ENCODE assay signal across 24 mouse cellular contexts in the genomic region with DNA sequence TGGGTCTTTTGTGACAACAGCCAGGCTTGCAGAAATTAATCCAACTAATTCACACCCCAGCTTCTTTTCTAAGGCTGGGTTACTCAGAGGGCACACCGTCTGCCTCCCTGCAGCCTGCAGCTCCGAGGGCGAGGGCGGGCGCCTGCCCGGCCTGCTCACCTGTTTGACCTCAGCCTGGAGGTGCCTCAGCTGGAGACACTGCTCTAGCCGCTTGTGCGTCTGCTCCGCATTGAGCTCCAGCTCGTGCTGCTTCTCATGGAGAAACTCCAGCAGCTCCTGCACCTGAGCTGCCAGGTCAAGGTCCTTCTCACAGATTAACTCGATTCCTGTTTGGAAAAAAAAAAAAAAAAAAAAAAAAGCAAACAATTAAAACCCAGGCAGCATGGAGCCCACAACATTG.
A peak's percentile ranks its signal among the peaks of the same experiment; 100 is the strongest.
DNase-seq lines count a peak whose midpoint lies in the region; ATAC-seq and TF ChIP-seq lines count a peak whose summit lies in the region.
"Had no signal": no experiment of that assay in that cellular context is flagged by ENCODE, and none has a peak within 500 bp of the region (broad histone marks: within the 10 kb centered on the region; RNA-seq: fewer than 3 reads in every experiment).

No protein-coding gene starts in this region.

- TF ChIP-seq CTCF in kidney, adult 2 months (conservative IDR thresholded peaks at IDR 0.05; ENCODE audit: insufficient read depth, insufficient read length, low read depth, low read length): no peak

- no peaks in the 10 kb centered on the region for H3K9me3 ChIP-seq in embryonic facial prominence, embryonic 12.5 days
- H3K9me3 ChIP-seq in embryonic facial prominence, embryonic 10.5 days: no peaks in the 10 kb centered on the region
- H3K9me3 ChIP-seq in kidney, embryonic 15.5 days (replicated peaks): no peaks in the 10 kb centered on the region
- no peaks in the 10 kb centered on the region for H3K9me3 ChIP-seq in hindbrain, embryonic 13.5 days
- H3K9me3 ChIP-seq: hindbrain, embryonic 10.5 days; limb, embryonic 15.5 days; liver, embryonic 15.5 days; midbrain, embryonic 15.5 days; neural tube, embryonic 12.5 days had no signal

- no peaks in the 10 kb centered on the region for H3K27me3 ChIP-seq in embryonic facial prominence, embryonic 12.5 days
- no peaks in the 10 kb centered on the region for H3K27me3 ChIP-seq in embryonic facial prominence, embryonic 10.5 days (replicated peaks; ENCODE audit: low read depth, poor library complexity, severe bottlenecking)
- H3K27me3 ChIP-seq in kidney, adult 2 months (replicated peaks; ENCODE audit: control insufficient read depth, insufficient read depth, low read length): no peaks in the 10 kb centered on the region
- H3K27me3 ChIP-seq in kidney, embryonic 15.5 days: no peaks in the 10 kb centered on the region
- no peaks in the 10 kb centered on the region for H3K27me3 ChIP-seq in hindbrain, embryonic 13.5 days
- H3K27me3 ChIP-seq: limb, embryonic 15.5 days; liver, embryonic 15.5 days; midbrain, embryonic 15.5 days; neural tube, embryonic 12.5 days; Patski had no signal

- ATAC-seq in embryonic facial prominence, embryonic 12.5 days (ENCODE audit: insufficient number of reproducible peaks, insufficient read depth, low FRiP score, low TSS enrichment): 0 out of 2 replicates have a peak, but pooled peaks have one; percentile 47
- no peak for ATAC-seq in kidney, embryonic 15.5 days (replicated peaks; ENCODE audit: low FRiP score)
- no peak for ATAC-seq in hindbrain, embryonic 13.5 days (ENCODE audit: low FRiP score)
- ATAC-seq: CD4-positive, CD25-positive, alpha-beta regulatory T cell, adult 4 months; forebrain, embryonic 14.5 days; hindbrain, postnatal 0 days; intestine, embryonic 16.5 days; midbrain, embryonic 15.5 days; Patski had no signal

- H3K9ac ChIP-seq in embryonic facial prominence, embryonic 12.5 days: no peak overlapping the region
- no peak overlapping the region for H3K9ac ChIP-seq in kidney, embryonic 15.5 days
- no peak overlapping the region for H3K9ac ChIP-seq in hindbrain, embryonic 13.5 days
- H3K9ac ChIP-seq: limb, embryonic 15.5 days; liver, embryonic 15.5 days; midbrain, embryonic 15.5 days; neural tube, embryonic 12.5 days had no signal

- no peak overlapping the region for H3K4me3 ChIP-seq in embryonic facial prominence, embryonic 12.5 days
- H3K4me3 ChIP-seq in embryonic facial prominence, embryonic 10.5 days: no peak overlapping the region
- no peak overlapping the region for H3K4me3 ChIP-seq in kidney, adult 2 months (ENCODE audit: insufficient read depth, low read depth, low read length)
- no peak overlapping the region for H3K4me3 ChIP-seq in kidney, embryonic 15.5 days (replicated peaks)
- H3K4me3 ChIP-seq in hindbrain, embryonic 13.5 days: no peak overlapping the region
- H3K4me3 ChIP-seq: hindbrain, embryonic 10.5 days; limb, embryonic 15.5 days; liver, embryonic 15.5 days; midbrain, embryonic 15.5 days; neural tube, embryonic 12.5 days had no signal

- WGBS in embryonic facial prominence, embryonic 12.5 days: 63% methylated on average over 11 of the region's 11 CpGs
- 66% methylated on average over 11 of the region's 11 CpGs for WGBS in embryonic facial prominence, embryonic 10.5 days
- WGBS in kidney, adult 2 months: 54% methylated on average over 11 of the region's 11 CpGs
- WGBS in kidney, embryonic 15.5 days: 69% methylated on average over 11 of the region's 11 CpGs
- WGBS in hindbrain, embryonic 13.5 days: 72% methylated on average over 11 of the region's 11 CpGs

- H3K36me3 ChIP-seq in embryonic facial prominence, embryonic 12.5 days: peaks cover 23% of the 10 kb centered on the region
- H3K36me3 ChIP-seq in embryonic facial prominence, embryonic 10.5 days (replicated peaks): peaks cover 27% of the 10 kb centered on the region
- no peaks in the 10 kb centered on the region for H3K36me3 ChIP-seq in kidney, adult 2 months (ENCODE audit: control insufficient read depth, insufficient read depth, low read length)
- peaks cover 8% of the 10 kb centered on the region; the same call in 1 of the 2 replicates for H3K36me3 ChIP-seq in kidney, embryonic 15.5 days
- H3K36me3 ChIP-seq in hindbrain, embryonic 13.5 days: peaks cover 28% of the 10 kb centered on the region
- H3K36me3 ChIP-seq: liver, embryonic 15.5 days; midbrain, embryonic 15.5 days had no signal

- DNase-seq in embryonic facial prominence, embryonic 10.5 days (ENCODE audit: low spot score): no peak
- DNase-seq in kidney, adult 2 months: peak; percentile 69
- DNase-seq in Muller cell, postnatal 12 days (ENCODE audit: inconsistent ontology term): peak; percentile 31
- DNase-seq in kidney, postnatal 14 days: peak; percentile 24
- no peak for DNase-seq in layer of hippocampus, postnatal 10 days (ENCODE audit: low spot score in 2 of 2)
- DNase-seq: adrenal gland, adult 8-10 months; left cerebral cortex, postnatal 4 days; right cerebral cortex, postnatal 4 days; thymus, postnatal 14 days had no signal

- no peak overlapping the region for H3K27ac ChIP-seq in embryonic facial prominence, embryonic 12.5 days
- no peak overlapping the region for H3K27ac ChIP-seq in embryonic facial prominence, embryonic 10.5 days (replicated peaks)
- H3K27ac ChIP-seq in kidney, adult 2 months (ENCODE audit: insufficient read depth, low read depth, low read length): no peak overlapping the region
- H3K27ac ChIP-seq in kidney, embryonic 15.5 days: no peak overlapping the region
- no peak overlapping the region for H3K27ac ChIP-seq in hindbrain, embryonic 13.5 days
- H3K27ac ChIP-seq: hindbrain, embryonic 10.5 days; hindbrain, postnatal 0 days; limb, embryonic 15.5 days; liver, embryonic 15.5 days; macrophage; midbrain, embryonic 15.5 days; neural tube, embryonic 12.5 days had no signal

- H3K4me2 ChIP-seq in embryonic facial prominence, embryonic 12.5 days (replicated peaks): no peak overlapping the region
- H3K4me2 ChIP-seq in kidney, embryonic 15.5 days: no peak overlapping the region
- no peak overlapping the region for H3K4me2 ChIP-seq in hindbrain, embryonic 13.5 days
- H3K4me2 ChIP-seq: heart, embryonic 11.5 days; limb, embryonic 15.5 days; liver, embryonic 15.5 days; midbrain, embryonic 15.5 days; neural tube, embryonic 12.5 days had no signal

- 0 out of 2 replicates have a peak, but pooled peaks cover 9% of the 10 kb centered on the region for H3K4me1 ChIP-seq in embryonic facial prominence, embryonic 12.5 days
- peaks cover 18% of the 10 kb centered on the region for H3K4me1 ChIP-seq in embryonic facial prominence, embryonic 10.5 days
- H3K4me1 ChIP-seq in kidney, adult 2 months (ENCODE audit: control insufficient read depth, insufficient read depth, low read length): no peaks in the 10 kb centered on the region
- H3K4me1 ChIP-seq in kidney, embryonic 15.5 days: 0 out of 2 replicates have a peak, but pooled peaks cover 9% of the 10 kb centered on the region
- H3K4me1 ChIP-seq in hindbrain, embryonic 13.5 days (replicated peaks): peaks cover 14% of the 10 kb centered on the region; the same call in 1 of the 2 replicates
- H3K4me1 ChIP-seq: liver, embryonic 15.5 days; neural tube, embryonic 12.5 days had no signal

- TF ChIP-seq POLR2A in kidney, adult 2 months (IDR thresholded peaks at IDR 0.05; ENCODE audit: low read depth, low read length): no peak

Comparison
In these comparisons a context has a peak if more than half of its experiments do, and no peak if none do; other contexts are left out.
1. DNase-seq: peak in kidney, adult 2 months (single experiment), Muller cell, postnatal 12 days (single experiment) and kidney, postnatal 14 days (single experiment); none in embryonic facial prominence, embryonic 10.5 days (single experiment) and layer of hippocampus, postnatal 10 days (0 of 2).